Mouse (Mus musculus) ZHBTc4 (cell line): ENCODE data around the gene Fads2.
A peak's percentile ranks its signal among the peaks of the same experiment; 100 is the strongest.

Experiments
- DNase-seq: peaks from one replicate; pipeline ENCODE4 v3.0.0-alpha.2; 2011; ENCODE audit warnings: low read depth, low spot score

Fads2 gene

GRCm38 (mm10) chr19:10013913-10014312 lies 87.6 kb downstream of the Fads2 start:
- no peak for DNase-seq

- peak; percentile 56 for DNase-seq
Observed at GRCm38 (mm10) chr19:10013348-10013747, 88.2 kb downstream of the Fads2 start.

GRCm38 (mm10) chr19:10012827-10013278 lies 88.7 kb downstream of the Fads2 start:
- peak; percentile 73 for DNase-seq
